Mouse (Mus musculus): ENCODE measurements around the gene Slc9a5. TPM values are rescaled to one million over a fixed set of nuclear protein-coding genes. Genes with fewer than 3 reads are reported as not detected.

Gene Slc9a5
- polyA plus RNA-seq, 1 experiment, result 7.8 TPM

DNA sequence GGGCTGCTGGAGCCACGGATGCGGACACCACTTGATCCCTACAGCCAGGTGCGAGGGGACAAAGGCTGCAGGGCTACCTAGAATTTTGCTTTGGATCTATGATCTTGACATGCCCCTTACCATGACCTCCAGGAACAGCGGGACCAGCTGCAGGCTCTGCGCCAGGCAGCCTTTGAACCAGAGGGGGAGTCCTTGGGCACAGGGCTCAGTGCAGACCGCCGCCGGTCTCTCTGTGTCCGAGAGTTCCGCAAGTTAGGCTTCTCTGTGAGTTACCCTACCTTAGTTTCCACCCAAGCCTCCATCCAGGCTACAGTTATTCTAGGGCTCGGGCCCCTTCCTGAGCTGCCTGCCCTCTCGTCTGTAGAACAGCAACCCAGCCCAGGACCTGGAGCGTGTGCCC lies 41.0 kb upstream of the Slc9a5 start:
- TF ChIP-seq POLR2A (IDR thresholded peaks at IDR 0.05; ENCODE audit: borderline replicate concordance, control insufficient read depth, low read depth, low read length), result no peak
- TF ChIP-seq CTCF (IDR thresholded peaks at IDR 0.05; ENCODE audit: control insufficient read depth, insufficient read depth, low read length), result no peak
- H3K27ac ChIP-seq (ENCODE audit: control insufficient read depth, insufficient read depth, low read depth, low read length, poor library complexity), result no peak overlapping the region
- WGBS, result 96% methylated on average over 13 of the region's 13 CpGs
- H3K4me1 ChIP-seq (ENCODE audit: control insufficient read depth, insufficient read depth, low read length), result no peaks in the 10 kb centered on the region; the same call in none of the 2 replicates
- no peak overlapping the region for H3K4me3 ChIP-seq (replicated peaks; ENCODE audit: control insufficient read depth, low read depth, low read length)

DNA sequence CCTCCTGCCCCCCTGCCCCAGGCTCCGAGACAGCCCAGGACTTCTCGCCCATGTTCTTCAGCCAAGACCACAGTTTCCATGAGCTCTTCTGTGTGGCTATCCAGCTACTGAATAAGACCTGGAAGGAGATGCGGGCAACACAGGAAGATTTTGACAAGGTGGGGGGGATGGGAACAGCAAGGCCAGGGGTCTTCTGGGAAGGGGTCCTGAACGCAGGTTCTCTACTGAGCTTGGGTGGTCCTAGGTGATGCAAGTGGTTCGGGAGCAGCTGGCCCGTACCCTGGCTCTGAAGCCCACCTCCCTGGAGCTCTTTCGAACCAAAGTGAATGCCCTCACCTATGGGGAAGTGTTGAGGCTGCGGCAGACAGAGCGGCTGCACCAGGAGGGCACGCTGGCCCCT lies 40.2 kb upstream of the Slc9a5 start:
- no peaks in the 10 kb centered on the region; the same call in none of the 2 replicates for H3K4me1 ChIP-seq (ENCODE audit: control insufficient read depth, insufficient read depth, low read length)
- no peak overlapping the region for H3K4me3 ChIP-seq (replicated peaks; ENCODE audit: control insufficient read depth, low read depth, low read length)
- no peak for TF ChIP-seq POLR2A (IDR thresholded peaks at IDR 0.05; ENCODE audit: borderline replicate concordance, control insufficient read depth, low read depth, low read length)
- TF ChIP-seq CTCF (IDR thresholded peaks at IDR 0.05; ENCODE audit: control insufficient read depth, insufficient read depth, low read length), result no peak
- no peak overlapping the region for H3K27ac ChIP-seq (ENCODE audit: control insufficient read depth, insufficient read depth, low read depth, low read length, poor library complexity)
- 94% methylated on average over 10 of the region's 10 CpGs for WGBS

DNA sequence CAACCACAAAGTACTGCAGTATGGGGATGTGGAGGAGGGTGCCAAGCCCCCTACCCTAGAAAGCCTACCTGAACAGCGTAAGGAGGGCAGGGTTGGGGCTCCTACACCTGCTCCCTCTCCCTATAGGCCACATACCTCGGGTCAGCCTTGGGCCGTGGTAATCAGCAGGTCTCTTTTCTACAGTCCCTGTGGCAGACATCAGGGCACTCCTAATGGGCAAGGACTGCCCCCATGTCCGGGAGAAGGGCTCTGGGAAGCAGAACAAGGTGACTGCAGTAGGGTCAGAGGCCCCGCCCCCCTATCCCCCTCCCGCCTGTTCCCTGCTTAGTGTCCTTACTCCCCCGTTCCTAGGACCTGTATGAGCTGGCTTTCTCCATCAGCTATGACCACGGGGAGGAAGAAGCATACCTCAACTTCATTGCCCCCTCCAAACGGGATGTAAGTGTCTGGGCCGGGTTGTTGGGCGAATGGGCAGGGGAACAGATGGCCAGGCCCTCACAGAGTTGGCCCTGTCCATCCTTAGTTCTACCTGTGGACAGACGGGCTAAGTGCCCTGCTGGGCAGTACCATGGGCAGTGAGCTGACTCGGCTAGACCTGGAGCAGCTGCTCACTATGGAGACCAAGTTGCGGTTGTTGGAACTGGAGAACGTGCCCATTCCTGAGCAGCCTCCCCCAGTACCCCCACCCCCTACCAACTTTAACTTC lies 39.3 kb upstream of the Slc9a5 start:
- no peaks in the 10 kb centered on the region; the same call in none of the 2 replicates for H3K4me1 ChIP-seq (ENCODE audit: control insufficient read depth, insufficient read depth, low read length)
- no peak for TF ChIP-seq CTCF (IDR thresholded peaks at IDR 0.05; ENCODE audit: control insufficient read depth, insufficient read depth, low read length)
- no peak for TF ChIP-seq POLR2A (IDR thresholded peaks at IDR 0.05; ENCODE audit: borderline replicate concordance, control insufficient read depth, low read depth, low read length)
- H3K4me3 ChIP-seq (replicated peaks; ENCODE audit: control insufficient read depth, low read depth, low read length), result no peak overlapping the region
- H3K27ac ChIP-seq (ENCODE audit: control insufficient read depth, insufficient read depth, low read depth, low read length, poor library complexity), result no peak overlapping the region
- WGBS, result 88% methylated on average over 15 of the region's 15 CpGs

DNA sequence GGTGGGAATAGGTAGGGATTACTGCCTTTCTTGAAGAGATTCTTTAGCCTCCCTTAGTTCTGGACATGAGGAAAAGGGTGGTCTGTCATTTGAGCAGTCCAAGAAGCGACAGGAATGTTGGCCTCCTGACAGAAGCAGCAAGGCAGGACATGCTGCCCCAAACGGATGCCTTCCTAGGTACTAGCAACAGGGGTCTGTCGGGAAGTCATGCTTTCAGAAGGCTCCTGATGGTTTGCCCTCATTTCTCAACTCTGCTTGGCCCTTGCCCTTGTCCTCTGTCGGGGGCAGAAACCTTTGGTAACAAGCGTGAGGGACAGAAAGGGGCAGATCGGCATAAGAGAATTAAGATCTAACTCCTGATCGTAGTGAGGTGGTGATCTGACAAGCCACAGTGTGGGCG lies 38.5 kb upstream of the Slc9a5 start:
- WGBS, result 94% methylated on average over 8 of the region's 8 CpGs

DNA sequence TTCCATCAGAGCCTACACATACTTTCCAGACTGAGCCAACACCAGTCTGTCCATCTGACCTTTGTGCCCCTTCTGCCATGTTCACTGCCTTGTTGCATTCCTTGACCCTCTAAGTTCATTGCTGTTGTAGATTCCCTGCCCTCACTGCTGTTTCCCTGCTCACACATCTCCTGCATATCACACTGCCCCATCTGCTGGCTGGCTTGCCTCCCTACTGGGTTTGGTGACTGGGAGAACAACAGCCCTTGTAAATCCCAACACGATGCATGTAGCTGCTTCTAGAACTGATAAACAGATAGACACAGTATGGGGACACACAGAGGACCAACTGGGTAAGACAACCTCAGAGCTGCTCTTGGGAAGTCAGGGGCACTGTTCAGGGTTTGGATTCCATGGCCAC lies 36.9 kb upstream of the Slc9a5 start:
- TF ChIP-seq POLR2A (IDR thresholded peaks at IDR 0.05; ENCODE audit: borderline replicate concordance, control insufficient read depth, low read depth, low read length), result no peak
- TF ChIP-seq CTCF (IDR thresholded peaks at IDR 0.05; ENCODE audit: control insufficient read depth, insufficient read depth, low read length), result no peak
- Histone ChIP-seq H3K27ac (ENCODE audit: control insufficient read depth, insufficient read depth, low read depth, low read length, poor library complexity) (no peak overlapping the region), H3K4me3 (replicated peaks; ENCODE audit: control insufficient read depth, low read depth, low read length) (no peak overlapping the region), H3K4me1 (ENCODE audit: control insufficient read depth, insufficient read depth, low read length) (no peaks in the 10 kb centered on the region; the same call in none of the 2 replicates)
- WGBS, result 53% methylated on average over 1 of the region's 1 CpGs

More for the DNA sequence above, 38.5 kb upstream of the Slc9a5 start:
- Histone ChIP-seq H3K4me1 (ENCODE audit: control insufficient read depth, insufficient read depth, low read length) (no peaks in the 10 kb centered on the region; the same call in none of the 2 replicates), H3K4me3 (replicated peaks; ENCODE audit: control insufficient read depth, low read depth, low read length) (no peak overlapping the region), H3K27ac (ENCODE audit: control insufficient read depth, insufficient read depth, low read depth, low read length, poor library complexity) (no peak overlapping the region)
- TF ChIP-seq CTCF (IDR thresholded peaks at IDR 0.05; ENCODE audit: control insufficient read depth, insufficient read depth, low read length) (no peak), POLR2A (IDR thresholded peaks at IDR 0.05; ENCODE audit: borderline replicate concordance, control insufficient read depth, low read depth, low read length) (no peak)

DNA sequence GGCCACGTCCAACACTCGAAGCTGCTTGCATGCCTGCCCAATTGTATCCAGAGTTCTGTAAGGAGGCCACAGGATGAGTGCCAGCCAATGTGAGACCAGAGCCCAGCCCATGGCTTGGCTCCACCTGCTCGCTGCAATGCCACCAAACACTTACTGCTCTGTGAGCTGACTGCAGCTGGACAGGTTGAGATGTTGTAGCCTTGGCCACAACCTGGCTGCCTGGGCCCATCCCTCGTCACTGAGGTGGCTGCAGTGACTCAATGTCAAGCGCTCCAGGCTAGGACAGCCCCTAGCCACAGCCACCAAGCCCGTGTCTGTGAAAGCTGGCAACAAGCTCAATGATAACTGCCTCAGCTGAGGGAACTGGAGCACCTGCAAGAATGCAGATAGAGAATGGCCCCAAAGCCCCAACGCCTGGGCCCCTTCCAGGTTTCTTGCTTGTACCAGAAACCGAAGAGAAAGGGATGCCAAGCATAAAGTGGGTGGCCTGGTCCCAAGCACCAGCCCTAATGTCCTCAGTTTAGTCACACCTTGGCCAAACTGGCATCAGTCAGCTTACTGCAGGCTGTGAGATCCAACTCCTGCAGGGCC lies 35.7 kb upstream of the Slc9a5 start:
- H3K4me3 ChIP-seq (replicated peaks; ENCODE audit: control insufficient read depth, low read depth, low read length), result no peak overlapping the region
- 68% methylated on average over 8 of the region's 8 CpGs for WGBS
- no peaks in the 10 kb centered on the region; the same call in 1 of the 2 replicates for H3K4me1 ChIP-seq (ENCODE audit: control insufficient read depth, insufficient read depth, low read length)
- no peak for TF ChIP-seq POLR2A (IDR thresholded peaks at IDR 0.05; ENCODE audit: borderline replicate concordance, control insufficient read depth, low read depth, low read length)
- peak overlapping the region; percentile 23; the same call in 1 of the 2 replicates for H3K27ac ChIP-seq (ENCODE audit: control insufficient read depth, insufficient read depth, low read depth, low read length, poor library complexity)

DNA sequence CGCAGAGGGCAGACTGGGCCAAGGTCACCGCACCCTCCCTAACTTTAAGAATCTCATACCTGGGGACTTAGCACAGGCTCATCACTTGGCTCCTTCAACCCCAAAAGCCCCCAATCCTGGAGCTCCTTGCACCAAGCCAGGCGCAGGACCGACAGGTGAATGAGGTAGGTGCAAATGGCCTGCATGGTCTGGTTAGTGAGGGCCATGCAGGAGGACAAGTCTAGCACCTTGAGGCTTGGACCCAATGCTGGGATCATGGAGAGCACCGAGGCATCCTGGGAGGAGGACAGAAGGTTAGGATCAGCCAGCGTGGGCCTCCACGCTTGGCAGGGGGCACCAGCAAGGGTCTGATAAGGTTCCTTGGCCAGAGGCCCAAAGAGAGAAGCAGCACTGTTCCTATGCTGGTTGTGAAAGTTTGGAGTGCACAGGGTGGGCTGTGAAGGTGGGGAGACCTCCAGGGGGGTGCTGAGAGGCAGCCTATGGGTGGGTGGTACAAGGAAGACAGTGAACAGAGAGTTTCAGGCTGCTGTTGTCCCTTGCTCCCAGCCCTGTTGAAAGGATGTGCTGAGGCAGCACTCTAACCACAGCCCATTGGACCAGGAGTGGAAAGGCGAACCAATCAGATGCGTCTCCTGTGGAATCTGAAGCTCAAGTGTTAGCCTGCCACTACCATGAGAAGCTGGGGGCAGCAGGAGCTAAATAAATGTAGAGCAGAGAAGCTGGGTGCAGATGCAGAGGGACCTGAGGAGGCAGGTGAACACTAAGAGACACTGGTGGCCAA lies 34.8 kb upstream of the Slc9a5 start:
- whole genome bisulfite sequencing, result 79% methylated on average over 9 of the region's 9 CpGs

More for the DNA sequence above, 34.8 kb upstream of the Slc9a5 start:
- TF ChIP-seq POLR2A (IDR thresholded peaks at IDR 0.05; ENCODE audit: borderline replicate concordance, control insufficient read depth, low read depth, low read length), result no peak
- no peak for TF ChIP-seq CTCF (IDR thresholded peaks at IDR 0.05; ENCODE audit: control insufficient read depth, insufficient read depth, low read length)
- no peak overlapping the region for H3K27ac ChIP-seq (ENCODE audit: control insufficient read depth, insufficient read depth, low read depth, low read length, poor library complexity)
- no peak overlapping the region for H3K4me3 ChIP-seq (replicated peaks; ENCODE audit: control insufficient read depth, low read depth, low read length)
- no peaks in the 10 kb centered on the region; the same call in 1 of the 2 replicates for H3K4me1 ChIP-seq (ENCODE audit: control insufficient read depth, insufficient read depth, low read length)
